Mouse (Mus musculus) adrenal gland, adult 2 months (tissue): ENCODE measurements around the gene Gm11146. TPM values are rescaled to one million over a fixed set of nuclear protein-coding genes. Genes with fewer than 3 reads are reported as not detected.

Experiments
- DNase-seq: peaks from one replicate; pipeline ENCODE4 v3.0.0; 2021
- long read RNA-seq: library from polyadenylated mRNA; stranded (forward); transcript quantifications from one replicate; pipeline ENCODE4 v2.0.0, GENCODE M21; 2021
- polyA plus RNA-seq: library from polyadenylated mRNA; depleted of rRNA; stranded (reverse); fragments of >200 nt; gene quantifications from 2 replicates; pipeline ENCODE4 v1.2.3, GENCODE M21; 2012; rRNA removed
- total RNA-seq, 2 experiments: library from RNA; stranded (reverse); gene quantifications; 2 replicates each; pipeline ENCODE4 v1.2.3; 2021

The Gm11146 gene
- total RNA-seq (not detected), polyA plus RNA-seq (not detected in 2 replicates)
- long read RNA-seq, result 0 reads

DNA sequence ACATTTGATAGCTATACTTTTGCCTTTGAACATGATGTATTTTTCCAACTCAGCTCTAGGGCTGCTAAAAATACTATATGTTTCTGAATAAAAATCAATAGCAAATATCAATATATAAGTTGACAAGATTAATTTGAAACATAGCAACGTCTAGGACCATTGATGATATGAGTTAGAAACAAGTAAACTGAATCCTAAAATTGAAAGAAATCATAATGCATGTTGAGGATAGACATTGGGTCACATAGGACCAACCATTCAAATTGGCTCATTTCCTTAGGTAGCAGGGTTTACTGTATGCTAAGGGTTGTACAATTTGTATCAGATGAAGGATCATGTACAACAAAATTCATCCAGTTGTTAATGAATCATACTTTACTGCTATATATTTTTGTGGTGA lies at the start of gene Gm11146:
Gene Gm11146, minus strand, starts transcription at position 101 of the 400 bp plus-strand sequence.
- DNase-seq, result no peak

DNA sequence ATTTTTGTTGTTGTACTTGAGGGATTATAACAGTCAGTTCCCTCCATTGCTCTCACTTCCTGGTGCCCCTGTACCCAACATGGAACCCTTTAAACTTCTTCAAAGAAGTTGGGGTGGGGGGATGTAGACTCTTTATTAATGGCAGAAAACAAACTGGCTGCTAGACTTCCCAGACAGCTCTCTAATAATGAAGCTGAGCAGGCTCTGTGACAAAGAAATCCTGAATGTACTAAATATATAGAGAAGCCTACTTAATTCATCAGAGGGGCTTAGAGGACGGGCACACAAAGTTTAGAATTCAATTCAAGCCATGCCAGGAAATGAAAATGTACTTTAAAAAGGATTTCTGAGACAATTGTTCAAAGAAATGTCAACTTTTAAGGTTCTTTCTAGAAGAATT lies 48.7 kb upstream of the Gm11146 start:
- no peak for DNase-seq

- DNase-seq, result no peak
Observed at GRCm38 (mm10) chr16:77649006-77649405, 47.1 kb upstream of the Gm11146 start.

DNA sequence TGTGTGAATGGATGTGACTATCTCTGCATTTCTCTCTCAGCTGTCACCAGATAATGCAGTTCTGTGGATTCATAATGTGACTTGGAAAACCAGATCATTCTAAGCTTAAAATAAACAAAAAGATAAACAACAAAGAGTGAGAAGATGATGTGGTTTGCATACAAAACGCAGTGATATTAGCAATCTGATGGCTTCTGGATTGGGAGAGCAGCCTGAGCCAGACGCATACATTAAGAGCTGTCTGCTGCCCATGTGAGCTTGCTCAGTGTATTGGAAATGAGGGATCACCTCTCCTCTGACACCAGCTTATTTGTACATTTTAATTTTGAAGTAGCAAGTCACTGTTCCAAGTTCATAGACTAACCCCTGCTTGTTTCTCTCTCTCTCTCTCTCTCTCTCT lies 46.3 kb upstream of the Gm11146 start:
- no peak for DNase-seq

GRCm38 (mm10) chr16:77646146-77646545 lies 44.3 kb upstream of the Gm11146 start:
- no peak for DNase-seq

DNA sequence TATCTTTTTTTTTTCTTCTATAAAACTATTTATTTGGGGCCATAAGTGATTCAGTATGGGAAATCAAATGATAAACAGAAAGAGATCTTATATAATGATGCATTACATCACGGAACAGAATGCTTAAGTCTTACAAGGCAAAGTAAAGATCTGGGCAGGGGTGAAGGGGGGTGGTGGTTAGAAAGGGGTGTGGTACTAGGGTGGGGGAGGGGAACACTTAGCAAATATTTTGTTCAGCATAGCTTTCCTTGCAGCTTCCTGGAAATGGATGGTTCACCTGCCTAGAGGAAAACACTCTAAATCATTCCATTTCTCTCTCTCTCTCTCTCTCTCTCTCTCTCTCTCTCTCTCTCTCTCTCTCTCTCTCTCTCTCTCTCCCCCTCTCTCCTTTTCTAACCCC lies 43.1 kb upstream of the Gm11146 start:
- DNase-seq, result no peak

DNA sequence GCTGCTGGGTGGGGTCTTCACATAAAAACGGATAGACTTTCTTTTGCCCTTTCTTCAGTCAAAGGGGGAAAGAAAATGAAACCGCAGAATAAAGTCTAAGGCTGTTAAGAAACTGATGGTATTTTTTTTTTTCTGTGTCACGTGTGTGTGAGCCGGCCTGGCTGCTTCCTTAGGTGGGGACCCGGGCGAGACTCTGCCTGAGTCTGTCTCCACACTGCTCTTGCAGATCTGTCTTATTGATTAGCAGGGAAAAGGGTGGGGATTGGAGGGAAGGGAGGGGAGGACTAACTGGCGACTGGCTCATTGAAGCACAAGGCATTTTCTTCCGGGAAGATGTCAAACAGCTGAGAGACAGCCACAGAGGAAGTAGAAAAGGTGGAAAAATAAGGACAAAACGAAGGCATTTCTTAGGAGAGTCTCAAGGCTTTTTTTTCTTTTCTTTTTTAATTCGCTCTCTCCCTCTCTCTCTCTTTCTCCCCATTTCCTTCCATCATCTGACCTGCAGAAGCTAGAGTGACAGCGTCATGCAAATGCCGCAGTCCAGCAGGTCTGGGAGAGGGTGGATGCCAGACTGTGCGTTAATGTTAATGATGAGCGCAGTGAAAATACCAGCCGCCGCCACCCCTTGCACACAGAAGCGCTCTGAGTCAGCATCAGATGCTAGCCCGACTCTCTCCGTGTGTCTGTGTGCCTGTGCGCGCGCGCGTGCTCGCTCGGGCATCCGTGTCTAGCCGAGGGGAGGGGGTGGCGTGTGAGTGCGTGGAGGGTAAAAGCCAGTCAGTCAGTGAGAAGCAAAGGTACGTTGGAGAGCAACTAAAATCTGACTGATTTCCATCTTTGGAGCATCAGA lies 42.2 kb upstream of the Gm11146 start:
- peak; percentile 84 for DNase-seq

DNA sequence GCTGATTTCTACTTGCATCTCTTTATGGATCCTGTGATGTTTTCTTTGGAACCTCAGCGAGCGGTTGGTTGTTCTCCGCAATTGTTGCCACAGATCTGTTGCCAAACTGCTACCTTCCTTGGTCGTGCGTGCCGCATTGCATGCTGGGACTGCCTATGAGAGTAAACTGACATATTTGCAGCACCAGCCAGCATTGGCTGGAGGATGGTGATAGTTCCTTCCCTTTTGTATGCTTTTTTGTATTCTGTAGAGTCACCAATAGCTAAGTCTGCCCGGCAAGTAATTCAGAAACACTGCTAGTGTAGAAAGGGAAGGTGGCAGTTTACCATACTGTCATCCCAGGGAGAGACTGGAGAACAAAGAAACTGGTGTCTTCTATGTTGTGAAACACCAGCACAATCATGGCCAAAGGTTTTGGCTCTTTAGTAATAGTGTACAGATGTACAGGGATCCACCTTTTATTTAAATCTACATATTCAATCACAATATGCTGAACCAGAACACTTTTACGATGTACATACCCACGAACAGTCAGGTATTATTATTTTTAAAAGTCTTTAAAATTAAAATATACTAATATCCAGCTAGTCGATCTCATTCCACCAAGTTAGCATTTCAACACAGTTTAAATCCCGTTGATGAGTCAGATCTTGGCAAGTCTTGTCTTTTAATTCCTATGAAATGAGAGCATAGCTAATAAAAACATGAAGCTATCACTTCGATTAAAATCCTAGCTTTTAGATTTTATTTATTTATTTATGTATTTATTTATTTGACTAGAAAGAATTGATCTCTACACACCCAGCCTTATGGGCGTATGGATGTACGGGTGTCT lies 41.4 kb upstream of the Gm11146 start:
- peak; percentile 42 for DNase-seq

GRCm38 (mm10) chr16:77636497-77636896 lies 34.6 kb upstream of the Gm11146 start:
- DNase-seq, result no peak

DNA sequence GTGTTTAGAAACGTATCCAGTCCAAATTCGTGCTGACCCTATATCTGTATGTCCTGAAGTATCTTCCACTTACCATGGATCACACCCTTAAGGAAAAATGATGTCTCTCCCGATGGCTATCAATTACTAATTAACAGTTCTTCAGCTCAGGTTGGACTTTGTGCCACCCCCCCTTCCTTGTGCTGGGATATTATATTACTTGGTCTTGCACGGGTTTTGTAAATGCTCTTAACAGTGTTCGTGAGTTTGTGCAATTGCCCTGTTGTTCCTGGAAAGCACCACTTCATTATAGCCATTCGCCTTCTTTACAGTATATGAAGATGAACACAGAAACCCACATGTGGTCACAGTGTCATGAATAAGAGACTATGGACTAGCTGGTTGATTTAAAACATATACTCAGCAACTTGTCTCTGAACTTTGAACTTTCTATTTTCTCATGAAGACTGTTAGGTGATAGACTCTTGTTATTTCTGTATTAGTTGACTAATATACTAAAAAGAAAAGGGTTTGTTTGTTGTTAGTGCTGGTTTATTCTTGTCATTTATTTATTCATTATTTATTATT lies 30.5 kb upstream of the Gm11146 start:
- no peak for DNase-seq

DNA sequence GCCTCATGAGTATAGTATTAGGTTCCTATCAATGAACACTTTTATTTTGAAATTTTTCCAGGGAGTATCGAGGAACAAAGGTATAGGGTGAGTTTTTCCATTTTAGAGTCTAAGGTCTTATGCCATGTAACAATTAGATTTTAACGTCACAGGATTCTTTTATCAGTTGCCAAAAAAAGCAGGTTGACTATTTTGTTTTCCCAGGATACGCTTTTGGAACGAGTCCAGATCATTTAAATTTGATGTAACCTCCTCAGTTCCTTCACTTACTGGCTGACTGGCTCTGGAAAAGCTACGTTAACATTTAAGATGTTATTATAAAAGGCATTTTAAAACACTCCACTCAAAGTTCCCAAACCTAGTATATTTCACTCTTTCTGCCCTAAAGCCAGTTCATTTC lies 20.8 kb upstream of the Gm11146 start:
- no peak for DNase-seq

- peak; percentile 23 for DNase-seq
Observed at GRCm38 (mm10) chr16:77602581-77602980, 687 bp upstream of the Gm11146 start.

- no peak for DNase-seq
Observed at GRCm38 (mm10) chr16:77598787-77599186, 3.1 kb downstream of the Gm11146 start.

- no peak for DNase-seq
Observed at GRCm38 (mm10) chr16:77596556-77596955, 5.3 kb downstream of the Gm11146 start.

GRCm38 (mm10) chr16:77595661-77596060 lies 6.2 kb downstream of the Gm11146 start:
- no peak for DNase-seq

GRCm38 (mm10) chr16:77594553-77594952 lies 7.3 kb downstream of the Gm11146 start:
- peak; percentile 73 for DNase-seq

- peak; percentile 74 for DNase-seq
Observed at GRCm38 (mm10) chr16:77593828-77594421, 8.0 kb downstream of the Gm11146 start.

DNA sequence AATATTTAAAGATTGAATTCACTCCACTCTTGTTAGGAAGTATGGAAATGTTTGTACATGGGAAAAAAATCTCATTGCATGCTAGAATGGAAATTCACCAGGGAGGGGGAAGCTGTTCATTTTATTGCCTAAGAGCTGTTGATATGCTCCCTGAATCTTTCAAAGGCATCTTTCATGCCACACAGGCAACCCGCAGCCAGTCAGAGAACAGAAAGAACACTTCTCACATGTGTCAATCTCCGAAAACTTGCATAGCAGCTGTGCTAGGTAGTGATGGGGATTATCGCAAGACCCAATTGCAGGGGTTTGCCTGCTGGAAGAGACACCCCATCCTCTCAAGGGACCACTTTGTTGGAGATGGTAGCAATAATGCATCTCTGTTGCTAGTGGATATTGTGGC lies 8.9 kb downstream of the Gm11146 start:
- peak; percentile 7 for DNase-seq

DNA sequence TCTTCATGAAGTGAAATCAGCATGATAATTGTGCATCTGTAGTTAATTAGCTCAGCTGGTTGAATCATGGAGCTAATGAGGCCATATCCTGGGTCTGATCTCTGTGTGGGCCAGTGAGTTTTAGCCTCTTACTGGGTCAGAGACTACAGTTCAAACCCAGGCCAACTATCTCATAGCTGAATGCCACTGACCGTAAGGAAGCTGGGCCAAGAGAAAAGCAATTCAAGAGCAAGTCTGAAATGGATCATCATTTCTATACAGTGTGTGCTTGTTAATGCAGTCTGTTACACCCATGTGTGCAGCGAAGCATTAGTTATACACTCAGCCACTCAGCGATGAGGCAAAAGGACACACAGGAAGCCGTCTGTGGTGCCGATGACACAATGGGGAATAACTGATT lies 28.9 kb downstream of the Gm11146 start:
- no peak for DNase-seq

DNA sequence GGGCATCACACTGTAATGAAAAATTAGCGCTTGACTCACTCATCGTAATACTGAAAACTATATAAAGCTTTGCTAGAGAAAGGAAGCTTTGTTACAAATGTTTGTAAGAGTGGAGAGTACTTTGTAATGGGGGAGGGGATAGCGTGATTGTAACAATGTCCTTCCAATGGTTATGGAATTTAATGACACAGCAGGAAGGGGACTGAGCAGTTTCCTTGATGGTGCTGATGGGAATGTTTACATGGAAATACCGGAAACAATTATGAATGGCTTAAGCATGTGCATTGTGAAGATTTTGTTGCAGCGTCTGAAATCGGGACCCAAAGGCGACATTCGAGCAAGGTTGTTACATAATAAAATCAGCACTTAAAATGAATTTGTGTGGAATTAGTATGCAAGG lies 32.4 kb downstream of the Gm11146 start:
- no peak for DNase-seq

DNA sequence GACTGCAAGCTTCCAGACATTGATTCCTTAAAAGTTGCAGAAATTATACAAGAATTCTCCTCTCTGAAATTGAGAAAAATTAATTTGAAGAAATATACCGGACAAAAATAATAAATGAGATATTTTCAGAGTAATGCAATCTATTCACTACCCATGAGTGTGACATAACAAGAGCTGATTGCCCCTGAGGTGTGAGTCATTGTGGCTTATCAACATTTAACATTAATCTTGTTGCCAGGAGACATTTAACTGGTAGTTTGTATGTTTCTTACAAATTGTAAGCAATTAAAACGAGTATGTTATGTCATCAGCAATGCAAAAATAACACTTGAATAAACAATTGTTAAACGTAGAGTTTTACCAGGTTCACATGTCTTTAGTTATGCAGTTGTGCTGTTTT lies 33.5 kb downstream of the Gm11146 start:
- DNase-seq, result peak; percentile 11

DNA sequence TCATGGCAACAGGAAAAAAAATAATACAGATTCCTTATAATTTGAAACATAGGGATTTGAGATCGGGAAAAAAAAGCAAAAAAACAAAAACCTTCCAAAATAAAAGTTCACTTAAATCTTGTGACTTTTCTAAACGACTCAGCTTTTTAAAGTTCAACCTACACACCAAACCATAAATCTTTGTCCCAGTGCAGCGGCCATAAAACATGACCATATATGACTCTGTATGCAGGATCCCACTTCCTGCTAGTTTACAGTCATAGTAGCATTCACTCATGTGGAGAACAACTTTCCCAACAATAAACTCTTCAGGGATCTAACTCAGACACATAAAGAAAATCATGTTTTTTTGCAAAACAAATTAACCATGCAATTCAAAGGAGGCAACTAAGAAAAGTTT lies 39.0 kb downstream of the Gm11146 start:
- no peak for DNase-seq
